Mouse (Mus musculus) CH12.LX (cell line): ENCODE measurements around the gene Irf2. TPM values are rescaled to one million over a fixed set of nuclear protein-coding genes. Genes with fewer than 3 reads are reported as not detected.
A peak's percentile ranks its signal among the peaks of the same experiment; 100 is the strongest.

Source experiments
- DNase-seq: peaks from one replicate; pipeline ENCODE4 v3.0.0-alpha.2; 2013; ENCODE audit errors: extremely low read depth
- H3K27ac ChIP-seq: 2 replicates; pipeline ENCODE4 v1.5.1; 2012; ENCODE audit warnings: low read depth, mild to moderate bottlenecking, control low read depth, moderate library complexity; ENCODE audit not compliant: insufficient read depth
- H3K27me3 ChIP-seq: replicated peaks from 2 replicates; pipeline ENCODE3; 2012; ENCODE audit warnings: inconsistent platforms
- H3K36me3 ChIP-seq, 2 experiments: replicated peaks in 1 of 2; 2 replicates each; pipeline versions ENCODE3 to v1.6.1; 2012; ENCODE audit warnings: inconsistent platforms in 1 of 2, low read length in 1 of 2, mild to moderate bottlenecking in 1 of 2, mixed read lengths in 1 of 2, moderate library complexity in 1 of 2; ENCODE audit not compliant: control insufficient read depth in 1 of 2, insufficient read depth in 1 of 2
- H3K4me1 ChIP-seq, 2 experiments: 2 replicates each; pipeline ENCODE4 v1.6.1; 2012; ENCODE audit warnings: inconsistent platforms in 1 of 2, moderate library complexity in 1 of 2; ENCODE audit not compliant: insufficient read depth in 2 of 2, control insufficient read depth in 1 of 2
- H3K4me2 ChIP-seq: 2 replicates; pipeline ENCODE4 v1.6.1; 2012; ENCODE audit warnings: low read depth, mild to moderate bottlenecking, control low read depth; ENCODE audit not compliant: poor library complexity, insufficient read depth, severe bottlenecking
- H3K4me3 ChIP-seq, 3 experiments: fragments of 150-350 bp in 1 of 3; sonication (generic) in 1 of 3; replicated peaks in 1 of 3; 2 replicates each; pipeline versions ENCODE3 to v1.5.1; 2011 to 2012; ENCODE audit warnings: low read depth in 2 of 3, low read length in 2 of 3, mild to moderate bottlenecking in 2 of 3, moderate library complexity in 2 of 3, control low read depth in 1 of 3, improper control_type of control experiment in 1 of 3, inconsistent platforms in 1 of 3, mixed read lengths in 1 of 3; ENCODE audit not compliant: poor library complexity in 1 of 3
- H3K79me2 ChIP-seq: replicated peaks from 2 replicates; pipeline ENCODE4 v1.6.1; 2012; ENCODE audit warnings: mild to moderate bottlenecking, moderate library complexity; ENCODE audit not compliant: control insufficient read depth, poor library complexity, insufficient read depth, severe bottlenecking; ENCODE audit errors: extremely low read depth
- H3K9ac ChIP-seq: 2 replicates; pipeline ENCODE4 v1.6.1; 2012; ENCODE audit warnings: low read depth, mild to moderate bottlenecking, control low read depth, moderate library complexity; ENCODE audit not compliant: insufficient read depth
- H3K9me3 ChIP-seq: replicated peaks from 2 replicates; pipeline ENCODE3; 2012; ENCODE audit warnings: low read length, inconsistent platforms, mixed read lengths
- ELF1 ChIP-seq: IDR thresholded peaks from 2 replicates; pipeline ENCODE4 v1.6.1; 2014; ENCODE audit warnings: low read depth, mild to moderate bottlenecking, inconsistent platforms, low read length, improper control_type of control experiment
- EP300 ChIP-seq: IDR thresholded peaks from 2 replicates; pipeline ENCODE4 v1.6.1; 2011; ENCODE audit warnings: low read length, improper control_type of control experiment
- HCFC1 ChIP-seq: IDR thresholded peaks from 2 replicates; pipeline ENCODE4 v1.6.1; 2012; ENCODE audit warnings: low read depth, mild to moderate bottlenecking, inconsistent platforms, low read length, improper control_type of control experiment
- IRF4 ChIP-seq: IDR thresholded peaks from 2 replicates; pipeline ENCODE4 v1.6.1; 2014; ENCODE audit warnings: low read depth, mild to moderate bottlenecking, inconsistent platforms, low read length, improper control_type of control experiment
- JUN ChIP-seq: IDR thresholded peaks from 2 replicates; pipeline ENCODE4 v1.6.1; 2011; ENCODE audit warnings: low read depth, mild to moderate bottlenecking, low read length, improper control_type of control experiment, moderate library complexity; ENCODE audit not compliant: insufficient read depth
- MEF2A ChIP-seq: IDR thresholded peaks from 2 replicates; pipeline ENCODE4 v1.6.1; 2014; ENCODE audit warnings: low read depth, mild to moderate bottlenecking, inconsistent platforms, low read length, improper control_type of control experiment, borderline replicate concordance
- MYC ChIP-seq: IDR thresholded peaks from 2 replicates; pipeline ENCODE4 v1.6.1; 2011; ENCODE audit warnings: low read depth, mild to moderate bottlenecking, improper control_type of control experiment, low read length
- NRF1 ChIP-seq: IDR thresholded peaks from 2 replicates; pipeline ENCODE4 v1.6.1; 2014; ENCODE audit warnings: low read depth, mild to moderate bottlenecking, inconsistent platforms, low read length, improper control_type of control experiment, moderate library complexity
- RAD21 ChIP-seq: IDR thresholded peaks from 2 replicates; pipeline ENCODE4 v1.6.1; 2011; ENCODE audit warnings: low read depth, mild to moderate bottlenecking, low read length, improper control_type of control experiment, moderate library complexity
- SMC3 ChIP-seq: IDR thresholded peaks from 2 replicates; pipeline ENCODE4 v1.6.1; 2011; ENCODE audit warnings: low read depth, low read length, improper control_type of control experiment
- TBP ChIP-seq: conservative IDR thresholded peaks from 2 replicates; pipeline ENCODE4 v1.6.1; 2011; ENCODE audit warnings: low read depth, low read length, improper control_type of control experiment
- TCF12 ChIP-seq: IDR thresholded peaks from 2 replicates; pipeline ENCODE4 v1.6.1; 2014; ENCODE audit warnings: low read depth, mild to moderate bottlenecking, inconsistent platforms, low read length, improper control_type of control experiment
- USF1 ChIP-seq: IDR thresholded peaks from 2 replicates; pipeline ENCODE4 v1.6.1; 2014; ENCODE audit warnings: low read depth, mild to moderate bottlenecking, inconsistent platforms, low read length, improper control_type of control experiment
- ZMIZ1 ChIP-seq: IDR thresholded peaks from 2 replicates; pipeline ENCODE4 v1.6.1; 2012; ENCODE audit warnings: low read depth, mild to moderate bottlenecking, inconsistent platforms, low read length, improper control_type of control experiment
- dilution Hi-C: fragments of 300-500 bp; cut with MboI; formaldehyde crosslinking; loops from 2 replicates; pipeline ENCODE4 v1.14.3; 2020; ENCODE audit warnings: low sequenced_read_pairs; ENCODE audit not compliant: extremely low pct_unique_long_range_greater_than_20kb, extremely low pct_ligation_motif_present
- in situ Hi-C: fragments of 300-500 bp; cut with MboI; formaldehyde crosslinking; loops from 3 replicates; pipeline ENCODE4 v1.14.3; 2019; ENCODE audit warnings: low sequenced_read_pairs, low pct_ligation_motif_present, low pct_unique_long_range_greater_than_20kb, mixed read lengths
- polyA plus RNA-seq: library from polyadenylated mRNA; unstranded; fragments of >175 nt; gene quantifications from 2 replicates; pipeline ENCODE4 v1.2.1, GENCODE M21; 2012; ENCODE audit warnings: low read depth; ENCODE audit not compliant: insufficient read length
- total RNA-seq, 2 experiments: library from RNA; depleted of rRNA; stranded (reverse); fragments of 300-350 nt in 1 of 2; fragments of >200 nt in 1 of 2; gene quantifications; 2 replicates each; pipeline ENCODE4 v1.2.3; 2012 to 2014

The Irf2 gene
- total and polyA plus RNA-seq, 3 experiments = 7.1 to 37.4 (median 10.2) TPM

GRCm38 (mm10) chr8:46706730-46707129 lies 32.8 kb upstream of the Irf2 start:
- Histone ChIP-seq H3K4me2 (no peak overlapping the region), H3K9me3 (peaks cover 3% of the 10 kb centered on the region), H3K27ac (no peak overlapping the region), H3K4me1 (peaks cover 6 to 42% of the 10 kb centered on the region in 2 experiments; a peak in 3 of 4 replicates), H3K4me3 (no peak overlapping the region), H3K79me2 (no peaks in the 10 kb centered on the region), H3K36me3 (no peaks in the 10 kb centered on the region), H3K27me3 (peaks cover 2% of the 10 kb centered on the region), H3K9ac (no peak overlapping the region)
- TF ChIP-seq TBP = no peak
- no peak for TF ChIP-seq ZMIZ1
- TF ChIP-seq ELF1 = no peak
- TF ChIP-seq SMC3 = no peak
- TF ChIP-seq RAD21 = no peak
- no peak for TF ChIP-seq HCFC1
- TF ChIP-seq NRF1 = no peak
- TF ChIP-seq USF1 = no peak
- in situ Hi-C loops = no loop called here
- dilution Hi-C loops = no loop called here
- no peak for DNase-seq

- DNase-seq = no peak
- peaks cover 3% of the 10 kb centered on the region for H3K9me3 ChIP-seq
- H3K27me3 ChIP-seq = peaks cover 2% of the 10 kb centered on the region
- H3K79me2 ChIP-seq = no peaks in the 10 kb centered on the region
- no peak overlapping the region for H3K27ac ChIP-seq
- H3K9ac ChIP-seq = no peak overlapping the region
- dilution Hi-C loops (no loop called here), in situ Hi-C loops (no loop called here)
- 0 out of 2 replicates have a peak, but pooled peaks have one; percentile 5 for TF ChIP-seq TCF12
- TF ChIP-seq NRF1 = no peak
- TF ChIP-seq MEF2A = peak; percentile 65; the same call in 1 of the 2 replicates
- 0 out of 2 replicates have a peak, but pooled peaks have one; percentile 29 for TF ChIP-seq EP300
- TF ChIP-seq MYC = 0 out of 2 replicates have a peak, but pooled peaks have one; percentile 3
- peak; percentile 80 for TF ChIP-seq IRF4
- peak; percentile 47; the same call in 1 of the 2 replicates for TF ChIP-seq JUN
- TF ChIP-seq ELF1 = no peak
- H3K4me3 ChIP-seq = no peak overlapping the region
- peaks cover 16 to 63% of the 10 kb centered on the region in 2 experiments for H3K4me1 ChIP-seq
- no peaks in the 10 kb centered on the region for H3K36me3 ChIP-seq
- 0 out of 2 replicates have a peak overlapping the region, but pooled peaks have one; percentile 5 for H3K4me2 ChIP-seq
These were observed 30.2 kb upstream of the Irf2 start for GRCm38 (mm10) chr8:46709302-46709701.
